Mouse (Mus musculus): Measurements from ENCODE around the gene Ebf1. TPM values are rescaled to one million over a fixed set of nuclear protein-coding genes. Genes with fewer than 3 reads are reported as not detected.
"Not testable (repeated sequence)": the region's sequence is repeated elsewhere in the genome, so short reads cannot be mapped to it uniquely, and the experiment has no call there.

Ebf1 gene
- total RNA-seq (2021) = 18.3 and 25.6 TPM in 2 replicates
- long read RNA-seq, partial matches to known transcripts = 3 of 12 reads
- long read RNA-seq, other reads (novel, unspliced or antisense) = 8 of 12 reads

DNA sequence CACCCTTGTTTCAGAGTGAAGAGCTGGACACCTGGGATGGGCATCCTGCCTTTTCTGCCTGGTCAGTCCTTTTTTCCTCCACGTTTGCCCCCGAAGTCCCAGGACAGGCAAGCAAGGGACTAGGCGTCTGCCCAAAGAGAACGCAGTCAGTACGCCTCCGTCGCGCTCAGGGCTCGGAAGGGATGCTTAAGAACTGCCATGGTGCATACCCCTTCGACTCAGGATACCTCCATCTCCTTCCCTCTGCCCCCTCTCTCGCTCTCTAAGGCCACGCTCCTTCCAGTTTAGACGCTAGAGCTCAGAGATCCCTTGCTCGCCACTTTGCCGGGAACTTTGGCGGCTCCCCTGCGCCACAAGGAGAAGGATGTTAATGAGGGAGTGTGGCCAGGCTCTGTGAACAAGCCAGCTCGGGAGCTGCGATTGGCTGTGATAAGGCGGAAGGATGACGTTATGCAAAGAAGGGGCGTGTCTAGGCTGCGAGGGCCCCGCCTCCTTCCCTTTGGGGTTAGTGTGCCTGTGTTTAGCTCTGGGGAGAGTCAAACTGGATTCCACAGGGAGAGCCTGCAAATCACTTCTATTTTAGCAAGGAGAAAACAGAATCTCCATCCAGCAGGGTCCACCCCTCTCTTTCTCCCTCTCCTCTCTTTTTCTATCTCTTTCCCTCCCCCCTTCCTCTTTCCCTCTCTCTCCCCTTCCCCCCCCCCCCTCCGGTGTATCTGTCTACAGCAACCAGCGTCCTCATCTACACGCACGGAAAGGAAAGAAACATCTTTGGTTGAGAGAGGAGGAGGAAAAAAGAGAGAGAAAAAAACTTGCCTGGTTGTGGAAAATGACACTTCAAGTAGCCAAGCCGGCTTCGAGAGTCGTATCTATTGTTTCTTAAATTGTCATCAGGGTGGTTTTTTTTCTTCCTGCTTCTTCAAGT lies at the start of gene Ebf1:
Gene Ebf1 (plus strand): TSS at position 530 of the 925 bp plus-strand sequence.
- DNase-seq = peak; percentile 82

- DNase-seq = not testable (repeated sequence)
Observed at GRCm38 (mm10) chr11:44570336-44570735, 46.8 kb upstream of the Ebf1 start.

GRCm38 (mm10) chr11:44572781-44573180 lies 44.3 kb upstream of the Ebf1 start:
- no peak for DNase-seq

DNA sequence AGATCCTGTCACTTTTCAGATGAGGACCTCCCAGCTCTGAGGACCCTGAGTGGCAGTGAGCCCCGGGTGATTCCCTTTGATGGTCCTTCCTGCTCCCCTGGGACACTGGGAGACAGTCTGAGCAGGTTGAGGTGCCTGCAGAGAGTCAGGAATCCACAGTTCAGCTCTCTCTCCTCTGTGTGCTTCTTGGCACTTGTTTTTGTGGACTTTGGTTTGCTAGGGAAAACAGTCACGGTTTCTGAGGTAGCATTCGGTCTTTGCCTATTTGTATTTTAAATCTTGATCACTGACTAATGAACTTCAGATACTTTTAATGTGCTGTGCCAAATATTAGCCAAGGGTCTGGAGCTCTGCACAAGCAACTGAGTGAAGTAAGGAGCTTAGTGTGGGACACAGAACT lies 43.7 kb upstream of the Ebf1 start:
- DNase-seq = no peak

DNA sequence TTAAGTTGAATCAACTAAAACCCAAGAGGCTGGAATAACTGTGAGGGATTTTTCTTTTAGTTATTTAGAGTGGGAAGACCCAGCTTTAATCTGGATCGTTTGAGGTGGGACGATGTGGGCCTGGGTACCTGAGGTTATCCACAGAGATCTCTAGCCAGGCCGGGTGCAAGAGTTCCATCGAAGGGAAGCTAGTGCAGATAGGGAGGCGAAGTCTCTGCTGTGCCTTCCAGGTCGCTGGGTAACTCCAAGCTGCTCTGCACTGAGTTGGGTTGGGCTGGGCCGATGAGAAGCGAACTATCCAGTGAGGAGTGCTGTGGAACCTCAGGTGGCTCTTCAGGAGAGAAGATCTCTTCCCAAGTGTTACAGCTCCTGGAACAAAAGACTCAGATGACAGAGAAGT lies 42.7 kb upstream of the Ebf1 start:
- DNase-seq = no peak

DNA sequence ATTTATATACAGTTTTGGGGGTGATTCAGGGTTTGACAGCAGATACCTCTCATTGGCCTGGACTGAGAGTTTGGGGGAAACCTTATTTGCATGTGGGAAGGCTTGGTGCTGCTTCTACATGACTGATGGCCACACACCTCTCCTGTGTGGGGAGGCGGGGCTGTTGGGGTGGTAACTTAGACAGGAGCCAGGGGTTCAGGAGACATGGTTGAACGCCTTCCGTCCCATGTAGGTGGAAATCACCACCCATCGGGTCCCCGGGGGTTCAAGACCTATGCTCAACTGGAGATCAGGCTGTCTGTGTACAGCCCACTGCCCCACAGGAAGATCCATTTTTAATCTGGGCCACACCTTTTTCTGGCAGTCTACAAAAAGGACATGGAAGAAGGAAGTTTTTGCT lies 42.3 kb upstream of the Ebf1 start:
- no peak for DNase-seq

- no peak for DNase-seq
Observed at GRCm38 (mm10) chr11:44577911-44578310, 39.2 kb upstream of the Ebf1 start.

- peak; percentile 39 for DNase-seq
Observed at GRCm38 (mm10) chr11:44581277-44581683, 35.8 kb upstream of the Ebf1 start.

DNA sequence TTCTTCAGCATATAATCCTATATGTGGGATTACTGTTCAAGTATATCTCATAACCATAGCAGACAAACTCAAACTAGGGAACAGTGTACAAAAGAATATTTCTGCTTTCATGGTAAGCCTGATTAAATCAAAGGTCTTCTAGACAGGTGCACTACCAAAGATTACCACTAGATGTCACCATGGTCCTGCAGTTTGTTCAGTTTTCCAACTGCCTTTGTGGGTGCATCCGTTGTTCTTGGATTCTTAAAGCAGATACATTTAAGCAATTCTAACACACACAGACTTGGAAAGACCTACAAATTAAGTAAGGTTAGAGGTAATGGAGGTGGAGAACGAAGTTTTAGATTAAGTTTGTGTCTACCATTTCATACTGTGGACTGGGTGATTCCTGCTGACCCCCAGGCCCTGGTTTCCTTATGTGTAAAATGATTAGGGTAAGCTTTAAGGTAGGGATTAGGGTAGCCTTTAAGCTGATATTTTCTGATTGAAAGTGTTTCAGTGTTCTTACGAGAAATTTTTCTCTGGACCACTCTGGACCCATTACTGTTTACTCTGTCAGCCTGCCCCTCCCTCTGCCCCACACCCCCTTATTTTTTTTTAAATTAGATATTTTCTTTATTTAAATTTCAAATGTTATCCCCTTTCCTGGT lies 30.9 kb upstream of the Ebf1 start:
- DNase-seq = peak; percentile 21

DNA sequence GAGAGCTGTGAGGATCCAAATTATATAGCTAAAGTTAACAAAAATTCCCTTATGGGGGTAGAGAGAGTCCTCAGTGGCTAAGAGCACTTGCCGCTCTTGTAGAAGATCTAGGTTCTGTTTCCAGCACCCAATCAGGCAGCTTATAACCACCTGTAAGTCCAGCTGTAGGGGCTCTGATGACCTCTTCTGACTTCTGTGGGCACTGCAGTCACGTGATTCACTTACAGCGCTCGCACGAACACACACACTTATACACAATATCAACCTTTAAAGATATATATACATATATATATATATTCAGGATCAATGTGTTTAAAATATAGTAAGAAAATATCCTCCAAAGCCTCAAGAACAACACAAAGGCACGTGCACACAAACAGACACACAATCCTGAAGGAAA lies 24.1 kb upstream of the Ebf1 start:
- no peak for DNase-seq

DNA sequence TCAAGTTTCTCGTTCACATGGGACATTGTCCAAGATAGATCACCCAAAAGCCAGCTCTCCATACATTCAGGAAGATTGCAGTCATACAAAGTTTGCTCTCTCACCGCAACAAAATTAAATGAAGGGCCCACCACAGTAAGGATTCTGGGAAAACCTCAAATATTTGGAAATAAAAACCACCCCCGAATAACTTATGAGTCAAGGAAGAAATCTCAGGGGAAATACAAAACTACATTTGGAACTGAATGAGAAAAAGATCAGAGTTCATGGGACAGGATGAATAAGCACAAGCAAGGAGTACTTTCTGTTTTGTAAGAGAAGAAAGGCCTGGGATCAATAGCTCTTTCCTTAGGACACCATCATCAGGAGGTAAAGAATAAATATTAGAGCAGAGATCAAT lies 22.3 kb upstream of the Ebf1 start:
- DNase-seq = no peak

DNA sequence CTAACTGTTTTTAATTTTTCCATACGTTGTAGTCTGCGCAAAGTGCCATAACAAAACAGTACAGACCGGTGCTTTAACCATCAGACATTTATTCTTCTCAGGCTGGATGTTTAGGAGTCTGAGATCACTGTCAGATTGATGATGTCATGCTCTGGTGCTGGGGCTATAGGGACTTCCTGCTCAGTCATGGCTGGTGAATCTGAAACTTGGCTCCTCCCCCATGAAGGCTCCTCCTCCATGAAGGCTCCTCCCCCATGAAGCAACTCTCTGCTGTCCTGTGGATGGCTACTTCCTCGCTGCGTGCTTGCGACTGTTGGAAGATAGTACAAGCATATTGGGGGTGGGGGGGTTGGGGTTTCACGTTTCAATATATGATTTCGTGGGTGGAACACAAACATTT lies 10.2 kb upstream of the Ebf1 start:
- no peak for DNase-seq

DNA sequence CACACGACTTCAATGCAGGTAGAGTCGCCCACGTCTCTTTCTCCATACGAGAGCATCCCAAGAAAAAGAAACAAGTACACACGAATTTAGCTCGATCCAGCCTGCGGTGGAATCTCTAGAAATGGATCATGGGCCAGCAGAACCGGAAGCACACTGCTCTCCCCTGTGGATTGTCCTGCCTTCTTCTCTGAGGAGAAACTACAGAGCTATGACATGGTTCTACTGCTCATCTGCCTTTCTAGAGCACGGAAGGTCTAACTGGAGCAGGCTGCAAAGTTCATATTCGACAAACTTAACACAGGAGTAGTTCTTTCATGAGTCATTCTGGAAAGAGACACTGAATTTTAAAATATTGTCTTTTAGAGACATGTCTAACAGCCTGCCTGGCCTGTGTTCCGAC lies 8.5 kb upstream of the Ebf1 start:
- DNase-seq = no peak

DNA sequence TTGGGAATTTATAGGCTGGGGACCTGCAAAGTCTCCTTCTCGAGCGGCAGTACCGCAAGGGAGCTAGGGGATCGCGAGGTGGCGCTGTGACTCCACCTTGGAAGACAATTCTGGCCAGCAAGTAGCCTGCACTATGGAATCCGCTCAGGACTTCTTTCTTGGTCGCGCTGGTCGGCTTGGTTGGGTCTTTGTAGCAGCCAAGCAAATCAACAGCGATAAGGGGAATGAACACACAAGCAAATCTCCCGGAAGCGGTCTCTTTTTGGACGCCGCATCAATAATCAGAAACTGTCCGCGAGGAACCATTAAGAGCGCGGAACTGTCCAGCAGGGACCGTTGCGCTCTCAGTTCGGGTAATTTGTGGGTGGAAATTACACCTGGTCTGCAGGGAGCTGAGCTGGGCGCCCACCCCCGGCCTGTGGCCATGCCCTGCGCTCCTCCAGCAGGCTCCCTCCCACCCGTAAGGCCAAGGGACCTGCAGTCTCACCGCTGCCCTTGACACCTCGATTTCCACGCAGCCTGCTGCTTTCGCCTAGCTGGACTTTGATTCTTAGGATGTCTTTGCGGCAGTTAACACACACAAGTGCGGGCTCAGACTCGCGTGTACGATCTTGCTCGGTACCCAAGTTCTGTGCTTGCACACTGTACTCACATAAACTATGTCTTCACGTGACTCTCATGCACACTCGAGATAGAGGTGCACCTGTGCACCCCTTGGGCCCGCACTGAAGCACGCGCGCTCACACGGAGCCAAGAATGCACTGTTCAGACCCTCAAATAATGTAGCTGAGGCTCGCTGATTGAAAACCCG lies 5.9 kb upstream of the Ebf1 start:
- peak; percentile 88 for DNase-seq

DNA sequence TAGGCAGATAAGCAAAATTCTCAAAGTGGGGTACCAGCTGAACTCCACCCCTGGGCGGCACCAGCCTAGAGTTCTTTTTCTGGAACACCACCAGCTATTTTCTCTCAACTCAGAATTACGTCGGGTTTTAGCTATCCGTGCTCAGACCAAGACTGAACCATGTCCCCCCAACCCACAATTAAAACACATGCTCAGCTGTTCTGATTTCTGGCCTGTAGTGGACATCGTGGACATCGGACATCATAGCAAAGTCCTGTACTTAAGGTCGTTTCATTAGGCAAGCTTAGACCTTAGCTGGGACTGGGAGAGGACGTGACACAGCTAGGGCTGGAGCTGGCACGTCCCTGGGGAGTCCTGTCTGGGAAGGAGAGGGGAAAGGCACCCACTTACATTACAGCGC lies 5.0 kb upstream of the Ebf1 start:
- no peak for DNase-seq

GRCm38 (mm10) chr11:44612681-44613410 lies 4.3 kb upstream of the Ebf1 start:
- DNase-seq = peak; percentile 42

DNA sequence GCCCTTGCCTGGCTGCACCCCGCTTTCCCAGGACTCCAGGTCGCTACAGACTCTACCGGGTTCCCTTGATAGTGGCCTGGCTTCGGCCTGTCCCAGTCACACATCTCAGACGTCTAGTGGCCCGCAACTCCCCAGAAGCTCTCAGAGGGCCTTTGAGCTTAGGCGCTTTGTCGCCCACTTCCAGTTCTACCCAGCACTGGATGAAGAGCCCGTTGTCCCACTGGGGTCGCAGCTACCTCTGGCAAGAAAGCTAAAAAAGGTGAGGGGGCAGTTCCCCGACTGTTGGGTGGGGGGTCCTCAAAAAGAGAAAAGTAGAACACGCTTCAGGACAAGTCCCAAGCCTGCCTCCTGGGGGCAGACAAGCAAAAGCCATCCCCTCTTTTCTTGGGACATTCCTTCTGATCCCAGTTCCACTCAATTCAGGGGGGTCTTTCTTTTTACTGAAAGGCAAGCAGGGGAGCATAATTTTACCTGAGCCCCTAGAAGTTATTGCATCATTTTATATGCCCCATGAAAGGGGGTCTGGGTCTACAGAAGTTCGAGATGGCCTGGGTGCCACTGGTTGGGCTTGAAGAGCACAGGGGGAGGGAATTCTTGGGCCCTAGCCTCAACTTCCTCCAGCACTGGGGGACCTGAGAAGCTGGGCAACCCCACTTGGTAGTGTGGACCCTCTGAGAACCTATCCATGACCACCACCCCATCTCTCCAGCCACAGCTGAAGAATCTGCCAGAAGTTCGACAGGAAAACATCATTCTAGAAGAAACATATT lies 3.5 kb upstream of the Ebf1 start:
- no peak for DNase-seq

- DNase-seq = no peak
Observed at GRCm38 (mm10) chr11:44616078-44616787, 884 bp upstream of the Ebf1 start.

DNA sequence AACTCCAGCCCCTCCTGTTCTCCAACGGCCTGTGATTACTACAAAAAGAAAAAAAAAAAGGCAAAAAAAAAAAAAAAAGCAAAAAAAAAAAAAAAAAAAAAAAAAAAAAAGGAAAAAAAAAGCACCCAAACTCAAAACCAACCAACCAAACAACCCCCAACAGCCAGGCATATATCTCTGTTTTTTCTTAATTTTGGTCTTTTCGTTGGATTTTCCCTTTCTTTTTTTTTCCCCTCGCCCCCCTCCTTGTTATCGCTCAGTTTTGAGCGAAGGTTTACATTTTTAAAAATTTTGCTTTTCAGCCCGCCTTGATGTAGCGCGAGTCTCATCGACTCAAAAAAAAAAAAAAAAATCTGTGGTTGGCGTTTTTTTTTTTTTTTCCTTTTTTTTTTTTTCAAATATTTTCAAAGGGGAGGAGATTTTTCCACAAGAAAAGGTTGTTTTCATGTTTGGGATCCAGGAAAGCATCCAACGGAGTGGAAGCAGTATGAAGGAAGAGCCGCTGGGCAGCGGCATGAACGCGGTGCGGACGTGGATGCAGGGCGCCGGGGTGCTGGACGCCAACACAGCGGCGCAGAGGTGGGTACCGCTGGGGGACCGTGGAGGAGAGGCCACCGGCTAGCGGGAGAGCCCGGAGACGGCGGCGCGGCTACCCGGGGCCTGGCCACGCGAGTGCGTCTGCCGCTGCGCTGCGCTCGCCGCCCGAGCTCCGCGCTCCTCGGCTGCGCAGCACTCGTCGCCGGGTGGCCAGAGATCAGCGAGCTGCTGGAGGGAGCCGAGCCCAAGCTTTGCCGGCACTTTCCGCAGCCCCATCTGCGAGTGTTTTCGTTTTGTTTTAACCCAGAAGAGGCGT lies 843 bp downstream of the Ebf1 start:
- DNase-seq = peak; percentile 47

Measured in adrenal gland, postnatal 25 days (tissue).